Mouse (Mus musculus) layer of hippocampus, adult 9-10 months (tissue): Measurements from ENCODE around the gene Irs4.

Source experiments
- DNase-seq: peaks from one replicate; pipeline ENCODE4 v3.0.0; 2022; ENCODE audit warnings: low spot score

Irs4 gene

DNA sequence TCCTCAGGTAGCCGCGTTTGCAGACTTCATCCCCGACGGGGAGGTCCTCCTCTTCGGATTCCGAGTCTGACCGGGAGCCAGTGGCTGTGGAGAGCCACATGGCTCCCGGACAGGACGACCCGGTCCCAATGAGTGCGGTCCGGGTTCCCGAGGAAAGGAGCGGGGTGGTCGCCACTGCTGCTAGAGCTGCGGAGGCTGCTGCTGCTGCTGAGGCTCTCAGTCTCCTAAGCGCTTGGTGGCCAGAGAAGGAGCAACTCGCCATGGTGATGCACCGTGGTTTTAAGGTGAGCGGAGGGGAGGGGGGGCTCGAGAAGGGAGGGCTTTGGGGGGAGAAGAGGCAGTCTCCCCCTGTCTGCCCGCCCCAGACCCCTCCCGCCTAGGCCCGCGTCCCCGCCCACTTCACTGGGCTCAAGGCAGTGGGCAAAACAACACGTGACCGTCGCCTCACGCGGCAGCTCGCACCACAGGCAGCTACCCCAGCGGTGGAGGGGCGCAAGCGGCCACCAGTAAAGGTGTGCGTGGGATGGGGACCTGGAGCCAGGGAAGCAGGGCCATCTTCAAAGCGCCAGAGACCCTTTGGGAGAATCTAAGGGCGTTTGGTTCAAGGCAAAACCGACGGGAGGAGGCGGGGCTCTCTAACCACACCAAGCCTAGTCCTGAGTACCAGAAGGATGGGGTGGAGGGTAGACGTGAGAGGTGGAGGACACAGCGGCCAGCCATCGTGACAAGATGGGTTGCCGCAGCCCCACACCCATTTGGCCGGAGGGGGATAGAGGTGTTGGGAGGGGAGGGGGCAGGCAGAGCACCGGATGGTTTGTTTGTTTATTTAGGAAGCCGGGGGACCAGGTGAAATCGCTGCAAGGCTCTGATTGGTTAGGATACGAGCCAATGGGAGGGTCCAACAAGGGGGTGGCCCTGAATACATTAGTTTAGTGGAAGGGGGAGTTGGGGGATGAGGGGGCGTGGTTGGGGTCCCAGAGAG, at the start of gene Irs4:
TSS of gene Irs4 (minus strand) at position 327 of the 982 bp plus-strand sequence.
- no peak for DNase-seq

DNA sequence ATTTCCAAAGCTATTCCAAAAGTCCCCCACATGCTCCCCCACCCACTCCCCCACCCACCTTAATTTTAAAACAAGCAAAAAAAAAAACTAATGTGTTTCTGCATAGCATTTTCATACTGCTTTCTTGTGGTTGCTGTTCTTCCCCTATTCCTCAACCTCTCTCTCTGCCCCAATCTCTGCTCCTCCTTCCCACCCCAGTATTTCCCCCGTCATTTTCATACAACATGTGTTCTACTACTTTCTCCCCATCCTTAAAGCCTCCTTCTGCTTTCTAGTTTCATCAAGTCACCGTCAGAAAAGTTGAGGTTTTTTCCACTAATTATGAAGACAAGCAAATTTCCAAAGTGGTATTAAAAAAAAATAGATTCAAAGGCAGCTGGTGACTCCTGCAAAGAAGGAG, 25.3 kb upstream of the Irs4 start:
- no peak for DNase-seq

DNA sequence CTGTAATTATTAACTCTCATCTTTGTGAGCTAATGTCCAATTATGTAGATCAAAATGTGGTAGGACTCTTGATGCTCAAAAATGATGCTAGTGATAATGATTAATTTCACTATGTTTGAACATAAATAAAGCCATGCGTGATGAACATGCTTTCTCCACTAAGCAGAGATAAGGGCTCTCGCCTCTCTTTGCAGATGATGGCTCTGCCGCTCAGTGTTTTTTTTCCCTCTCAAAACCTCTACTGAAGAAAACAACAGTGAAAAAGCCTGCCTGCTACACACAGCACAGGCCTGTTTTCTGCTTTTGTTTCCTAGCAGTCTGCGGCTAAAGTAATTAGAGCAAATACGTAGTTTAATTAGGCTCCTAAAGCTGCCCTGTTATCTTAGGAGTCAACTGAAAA, 4.5 kb upstream of the Irs4 start:
- no peak for DNase-seq

DNA sequence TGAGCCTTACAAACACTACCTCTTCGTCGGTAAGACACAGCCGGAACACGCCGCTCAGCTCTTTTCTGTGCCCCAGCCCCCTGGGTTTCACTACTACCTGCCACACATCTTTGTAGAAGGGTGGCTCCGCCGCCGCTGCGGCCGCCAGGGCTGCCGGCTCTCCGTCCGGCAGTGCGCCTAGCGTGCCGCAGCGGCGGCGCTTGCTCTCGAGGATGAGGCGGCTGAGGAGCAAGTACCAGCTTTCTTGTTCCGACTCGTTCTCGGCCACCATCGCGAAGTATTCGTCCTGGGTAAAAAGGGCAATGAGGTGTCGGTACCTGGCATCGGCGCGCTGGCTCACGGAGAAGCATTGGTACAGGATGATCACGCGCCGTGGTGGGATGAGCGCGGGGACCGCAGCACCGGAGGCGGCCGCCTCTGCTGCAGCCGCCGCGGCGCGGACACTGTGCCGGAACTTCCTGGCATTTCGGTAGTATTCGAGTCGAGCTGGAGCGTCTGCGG, 622 bp downstream of the Irs4 start:
- no peak for DNase-seq

DNA sequence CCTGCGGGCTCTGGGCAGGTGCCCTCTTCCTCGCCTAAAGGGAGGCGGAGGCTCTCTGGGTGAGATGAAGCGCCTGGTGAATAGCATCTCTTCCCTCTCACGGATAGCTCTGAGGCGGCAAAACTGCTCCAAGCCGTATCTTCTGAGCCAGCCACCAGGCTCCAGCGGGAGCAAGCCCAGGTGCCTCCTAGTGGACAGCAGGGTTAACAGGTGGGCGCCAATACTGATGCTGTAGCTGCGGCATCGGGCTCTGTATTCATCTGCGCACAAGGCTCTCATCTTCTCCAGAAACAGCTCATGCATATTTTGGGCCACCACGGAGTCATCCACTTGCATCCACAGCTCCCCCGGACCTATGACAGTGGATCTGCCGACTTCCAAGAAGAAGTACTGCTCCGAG, 1.1 kb downstream of the Irs4 start:
- no peak for DNase-seq

DNA sequence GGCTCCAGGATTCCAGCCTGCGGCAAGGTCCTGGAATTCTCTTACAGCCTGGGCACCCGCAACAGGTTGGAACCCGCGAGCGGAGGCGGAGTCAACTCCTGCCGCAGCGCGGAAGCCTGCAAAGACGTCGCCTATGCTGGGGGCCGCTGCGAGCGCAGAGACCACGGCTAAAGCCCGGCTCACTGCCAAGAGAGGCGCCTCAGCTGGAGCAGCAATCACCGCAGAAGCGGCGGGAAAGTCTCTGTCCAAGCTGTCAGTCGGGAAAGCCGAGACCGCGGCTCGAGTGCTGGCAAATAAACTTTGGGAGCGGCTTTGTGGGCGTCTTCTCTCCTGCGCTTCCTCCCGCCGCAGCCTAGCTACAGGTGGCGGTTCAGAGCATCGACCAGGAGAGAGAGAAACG, 3.3 kb downstream of the Irs4 start:
- no peak for DNase-seq
